Mouse (Mus musculus) embryonic fibroblast, embryonic 13.5 days (primary cell): Measurements from ENCODE around the gene Tmem198b. TPM values are rescaled to one million over a fixed set of nuclear protein-coding genes. Genes with fewer than 3 reads are reported as not detected.

Experiments
- H3K27ac ChIP-seq: 2 replicates; pipeline ENCODE4 v1.5.1; 2012; ENCODE audit warnings: low read length, control low read depth, inconsistent platforms; ENCODE audit not compliant: insufficient read depth
- H3K4me1 ChIP-seq: 2 replicates; pipeline ENCODE4 v1.6.1; 2011; ENCODE audit warnings: low read length; ENCODE audit not compliant: control insufficient read depth, insufficient read depth
- H3K4me3 ChIP-seq: 2 replicates; pipeline ENCODE4 v1.5.1; 2011; ENCODE audit warnings: mild to moderate bottlenecking, control low read depth, low read length; ENCODE audit not compliant: insufficient read depth
- CTCF ChIP-seq: IDR thresholded peaks from 2 replicates; pipeline ENCODE4 v1.5.1; 2011; ENCODE audit warnings: mild to moderate bottlenecking, control low read depth, low read length, moderate library complexity, borderline replicate concordance; ENCODE audit not compliant: insufficient read depth
- POLR2A ChIP-seq: IDR thresholded peaks from 2 replicates; pipeline ENCODE4 v1.6.1; 2011; ENCODE audit warnings: low read depth, mild to moderate bottlenecking, control low read depth, low read length, moderate library complexity
- polyA plus RNA-seq: library from polyadenylated mRNA; stranded (reverse); fragments of >200 nt; gene quantifications from 2 replicates; pipeline ENCODE4 v1.2.4, GENCODE M21; 2011; ENCODE audit warnings: low read depth; ENCODE audit not compliant: missing spikeins, insufficient read length

Gene Tmem198b
- polyA plus RNA-seq, 1 experiment, result 34.4 TPM

DNA sequence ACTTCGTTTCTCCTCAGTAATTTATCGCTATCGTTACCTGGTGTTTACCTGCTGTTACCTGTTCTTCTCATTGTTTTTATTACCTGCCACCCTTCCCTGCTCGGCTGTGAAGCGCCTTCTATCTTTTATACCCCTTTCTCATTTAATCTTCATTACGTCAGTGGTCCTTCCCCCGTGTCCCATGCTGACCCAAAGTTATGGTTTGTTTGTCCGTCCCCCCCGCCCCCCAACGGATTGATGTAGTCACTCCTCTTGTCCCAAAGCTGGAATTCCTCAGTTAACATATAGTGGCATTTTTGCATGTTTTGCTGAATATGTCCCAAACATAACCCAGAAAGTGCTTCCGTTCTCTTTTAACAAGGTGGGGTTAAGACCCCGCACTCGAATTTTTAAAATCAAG, 18.0 kb upstream of the Tmem198b start:
- peak overlapping the region; percentile 36 for H3K27ac ChIP-seq
- peak overlapping the region; percentile 88 for H3K4me3 ChIP-seq
- no peak for TF ChIP-seq POLR2A
- TF ChIP-seq CTCF, result no peak
- no peaks in the 10 kb centered on the region for H3K4me1 ChIP-seq

- H3K27ac ChIP-seq, result peak within 1 kb of the TSS; percentile 36
- H3K4me3 ChIP-seq, result peak within 1 kb of the TSS; percentile 88
- peak; percentile 75 for TF ChIP-seq POLR2A
- TF ChIP-seq CTCF, result no peak
- no peaks in the 10 kb centered on the region for H3K4me1 ChIP-seq
Observed at GRCm38 (mm10) chr10:128821358-128822056, 17.3 kb upstream of the Tmem198b start, which contains the start of gene Ormdl2. TSS of gene Ormdl2 (minus strand) at chr10:128821645.

DNA sequence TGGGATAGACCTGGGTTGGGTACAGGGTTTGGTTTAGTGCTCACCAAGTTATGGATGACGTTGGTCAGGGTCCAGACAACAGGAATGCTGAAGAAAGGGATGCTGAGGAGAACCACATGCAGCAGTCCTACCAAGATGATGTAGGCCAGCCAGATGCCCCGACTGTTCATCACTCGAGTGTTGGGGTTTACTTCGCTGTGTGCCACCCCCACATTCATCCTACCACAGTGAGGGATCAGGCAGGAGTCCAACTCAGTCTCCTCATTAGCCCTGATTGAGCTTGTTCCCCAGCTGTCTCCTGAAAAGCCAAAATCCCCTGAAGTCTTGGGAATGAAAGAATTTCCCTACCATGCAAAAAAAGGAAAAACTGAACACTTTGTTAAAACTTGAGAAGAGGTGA, 16.0 kb upstream of the Tmem198b start:
- Histone ChIP-seq H3K4me3 (no peak overlapping the region), H3K27ac (no peak overlapping the region), H3K4me1 (no peaks in the 10 kb centered on the region)
- TF ChIP-seq CTCF, result no peak
- no peak for TF ChIP-seq POLR2A

DNA sequence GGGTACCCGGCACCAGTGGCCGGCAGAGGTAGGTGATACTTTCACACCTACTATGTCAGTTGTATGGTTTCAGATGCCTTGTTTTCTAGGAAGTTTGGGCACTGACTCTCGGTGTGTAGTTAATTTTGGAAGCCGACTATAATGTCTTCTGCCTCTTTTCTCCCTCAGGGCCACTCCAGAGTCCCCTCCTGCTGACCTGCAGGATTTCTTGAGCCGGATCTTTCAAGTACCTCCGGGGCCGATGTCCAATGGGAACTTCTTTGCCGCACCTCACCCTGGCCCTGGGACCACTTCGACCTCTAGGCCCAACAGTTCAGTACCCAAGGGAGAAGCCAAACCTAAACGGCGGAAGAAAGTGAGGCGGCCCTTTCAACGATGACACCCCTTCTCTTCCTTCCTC, 12.9 kb upstream of the Tmem198b start, which contains the start of gene Sarnp:
Gene Sarnp, plus strand, starts transcription at position 301 of the 400 bp plus-strand sequence.
- TF ChIP-seq CTCF (no peak), POLR2A (no peak)
- Histone ChIP-seq H3K4me1 (no peaks in the 10 kb centered on the region; the same call in 1 of the 2 replicates), H3K4me3 (no peak within 1 kb of the TSS), H3K27ac (no peak within 1 kb of the TSS)

DNA sequence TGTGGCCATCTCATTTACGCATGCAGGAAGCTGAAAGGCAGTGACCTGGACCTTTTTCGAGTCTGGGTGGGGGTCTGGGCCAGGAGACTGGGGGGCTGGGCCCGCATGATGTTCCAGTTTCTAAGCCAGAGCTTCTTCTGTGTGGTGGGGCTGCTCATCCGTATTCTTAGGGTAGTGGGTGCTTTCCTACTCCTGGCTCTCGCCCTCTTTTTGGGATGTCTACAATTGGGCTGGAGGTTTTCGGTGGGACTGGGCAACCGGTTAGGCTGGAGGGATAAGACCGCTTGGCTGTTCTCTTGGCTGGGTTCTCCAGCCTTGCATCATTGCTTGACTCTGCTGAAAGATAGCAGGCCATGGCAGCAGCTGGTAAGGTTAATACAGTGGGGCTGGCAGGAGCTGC, 2.8 kb upstream of the Tmem198b start:
- TF ChIP-seq POLR2A, result no peak
- TF ChIP-seq CTCF, result no peak
- Histone ChIP-seq H3K27ac (no peak overlapping the region), H3K4me3 (peak overlapping the region; percentile 67), H3K4me1 (peaks cover 9% of the 10 kb centered on the region; the same call in 1 of the 2 replicates)

GRCm38 (mm10) chr10:128806086-128806485, 1.9 kb upstream of the Tmem198b start:
- TF ChIP-seq POLR2A (no peak), CTCF (no peak)
- H3K4me1 ChIP-seq, result peaks cover 9% of the 10 kb centered on the region; the same call in 1 of the 2 replicates
- H3K4me3 ChIP-seq, result peak overlapping the region; percentile 67
- 0 out of 2 replicates have a peak overlapping the region, but pooled peaks have one; percentile 17 for H3K27ac ChIP-seq

- Histone ChIP-seq H3K4me3 (peak overlapping the region; percentile 68), H3K27ac (peak overlapping the region; percentile 86), H3K4me1 (peaks cover 9% of the 10 kb centered on the region; the same call in 1 of the 2 replicates)
- TF ChIP-seq CTCF, result no peak
- TF ChIP-seq POLR2A, result peak; percentile 82
Observed at GRCm38 (mm10) chr10:128805092-128806000, 1.2 kb upstream of the Tmem198b start.

GRCm38 (mm10) chr10:128803771-128804270, 349 bp downstream of the Tmem198b start, which contains the start of gene Dnajc14:
TSS of gene Dnajc14 (plus strand) at chr10:128804062.
- no peak for TF ChIP-seq CTCF
- peak; percentile 67 for TF ChIP-seq POLR2A

GRCm38 (mm10) chr10:128803361-128803760, 809 bp downstream of the Tmem198b start:
- peak overlapping the region; percentile 73 for H3K4me3 ChIP-seq
- peaks cover 6% of the 10 kb centered on the region; the same call in 1 of the 2 replicates for H3K4me1 ChIP-seq
- peak overlapping the region; percentile 95 for H3K27ac ChIP-seq
- TF ChIP-seq CTCF (no peak), POLR2A (no peak)

More at GRCm38 (mm10) chr10:128803771-128804270, 349 bp downstream of the Tmem198b start, which contains the start of gene Dnajc14:
- Histone ChIP-seq H3K4me3 (peak within 1 kb of the TSS; percentile 73), H3K27ac (peak within 1 kb of the TSS; percentile 95), H3K4me1 (peaks cover 9% of the 10 kb centered on the region; the same call in 1 of the 2 replicates)
